Mouse (Mus musculus) liver, embryonic 14.5 days (tissue): ENCODE data around the gene Dpf2. TPM values are rescaled to one million over a fixed set of nuclear protein-coding genes. Genes with fewer than 3 reads are reported as not detected.

Experiments
- ATAC-seq: fragments of 200-750 bp; cut with Nextera tagmentation; 2 replicates; pipeline ENCODE4 v1.8.0; 2017; ENCODE audit warnings: moderate number of reproducible peaks, mild to moderate bottlenecking, moderate library complexity; ENCODE audit not compliant: insufficient read depth
- DNase-seq, 3 experiments: peaks; one replicate each; pipeline ENCODE4 v3.0.0-alpha.2; 2012 to 2013; ENCODE audit warnings: low read depth in 3 of 3, low spot score in 3 of 3
- H3K27ac ChIP-seq: fragments of 300-500 bp; sonication (generic); 2 replicates; pipeline ENCODE4 v1.5.1; 2014; ENCODE audit warnings: moderate library complexity, mild to moderate bottlenecking, control low read depth, inconsistent platforms
- H3K27me3 ChIP-seq: fragments of 300-500 bp; sonication (generic); 2 replicates; pipeline ENCODE4 v1.6.1; 2014; ENCODE audit warnings: mild to moderate bottlenecking, low read length, moderate library complexity; ENCODE audit not compliant: control insufficient read depth, insufficient read depth
- H3K36me3 ChIP-seq: fragments of 300-500 bp; sonication (generic); replicated peaks from 2 replicates; pipeline ENCODE4 v1.6.1; 2014; ENCODE audit warnings: low read depth; ENCODE audit not compliant: control insufficient read depth, insufficient read depth
- H3K4me1 ChIP-seq, 2 experiments: fragments of 200-500 bp in 1 of 2; fragments of 300-500 bp in 1 of 2; sonication (generic) in 1 of 2; replicated peaks; 2 replicates each; pipeline ENCODE4 v1.6.1; 2012 to 2014; ENCODE audit warnings: antibody characterized with exemption in 1 of 2, inconsistent platforms in 1 of 2, low read length in 1 of 2; ENCODE audit not compliant: control insufficient read depth in 2 of 2, insufficient read depth in 2 of 2
- H3K4me2 ChIP-seq: fragments of 300-500 bp; sonication (generic); 2 replicates; pipeline ENCODE4 v1.6.1; 2014; ENCODE audit warnings: low read depth, mild to moderate bottlenecking, control low read depth, moderate library complexity
- H3K4me3 ChIP-seq, 2 experiments: fragments of 200-500 bp in 1 of 2; fragments of 300-500 bp in 1 of 2; sonication (generic) in 1 of 2; 2 replicates each; pipeline ENCODE4 v1.5.1; 2012 to 2014; ENCODE audit warnings: low read depth in 2 of 2, low read length in 2 of 2, mild to moderate bottlenecking in 2 of 2, control low read depth in 1 of 2, inconsistent platforms in 1 of 2, moderate library complexity in 1 of 2; ENCODE audit not compliant: insufficient read depth in 1 of 2
- H3K9ac ChIP-seq: fragments of 300-500 bp; sonication (generic); replicated peaks from 2 replicates; pipeline ENCODE4 v1.6.1; 2014; ENCODE audit warnings: mild to moderate bottlenecking, control low read depth, moderate library complexity
- H3K9me3 ChIP-seq: fragments of 300-500 bp; sonication (generic); 2 replicates; pipeline ENCODE4 v1.6.1; 2016; ENCODE audit warnings: low read length, mixed read lengths; ENCODE audit not compliant: control insufficient read depth
- CTCF ChIP-seq: IDR thresholded peaks from 2 replicates; pipeline ENCODE4 v1.5.1; 2016; ENCODE audit warnings: antibody characterized with exemption, low read depth, control low read depth
- EP300 ChIP-seq: IDR thresholded peaks from 2 replicates; pipeline ENCODE4 v1.6.1; 2016; ENCODE audit warnings: antibody characterized with exemption, low read depth
- whole genome bisulfite sequencing: fragments of 180-500 bp; shearing (Covaris S2); extraction: QIAGEN DNeasy Blood & Tissue Kit; methylation state at CpG from one replicate; pipeline ENCODE4 v1.1.7; 2014; ENCODE audit not compliant: insufficient replicate concordance; 5-methylcytosine and 5-hydroxymethylcytosine counted together
- polyA plus RNA-seq, 2 experiments: library from polyadenylated mRNA; depleted of rRNA in 1 of 2; stranded (reverse) in 1 of 2; unstranded in 1 of 2; fragments of >200 nt; fragmentation: Nextera tagmentation in 1 of 2; extraction: Ambion mirVana in 1 of 2; gene quantifications; 2 replicates each; pipeline versions ENCODE4 v1.2.1 to v1.2.3; 2012 to 2014

Gene Dpf2
- polyA plus RNA-seq (2012; rRNA removed) (35.3 and 36.0 TPM in 2 replicates), polyA plus RNA-seq (2014; fragmentation: Nextera tagmentation; extraction: Ambion mirVana) (45.1 and 54.5 TPM in 2 replicates)

GRCm38 (mm10) chr19:5913007-5913719, at the start of gene Dpf2:
Gene Dpf2 (minus strand): TSS chr19:5913010.
- no peaks in the 10 kb centered on the region for H3K27me3 ChIP-seq
- DNase-seq (peak in 1 of 3 experiments; percentile 52), ATAC-seq (peak; percentile 51)
- H3K4me3 ChIP-seq: peak within 1 kb of the TSS; percentile 97 to 99
- H3K9me3 ChIP-seq: no peaks in the 10 kb centered on the region
- H3K27ac ChIP-seq: peak within 1 kb of the TSS; percentile 80
- peak within 1 kb of the TSS; percentile 99 for H3K9ac ChIP-seq
- WGBS: 6% methylated on average over 13 of the region's 13 CpGs
- TF ChIP-seq EP300: no peak
- TF ChIP-seq CTCF: no peak
- peaks cover 12% of the 10 kb centered on the region for H3K36me3 ChIP-seq
- H3K4me1 ChIP-seq: peaks cover 20 to 29% of the 10 kb centered on the region in 2 experiments
- H3K4me2 ChIP-seq: peak within 1 kb of the TSS; percentile 94

DNA sequence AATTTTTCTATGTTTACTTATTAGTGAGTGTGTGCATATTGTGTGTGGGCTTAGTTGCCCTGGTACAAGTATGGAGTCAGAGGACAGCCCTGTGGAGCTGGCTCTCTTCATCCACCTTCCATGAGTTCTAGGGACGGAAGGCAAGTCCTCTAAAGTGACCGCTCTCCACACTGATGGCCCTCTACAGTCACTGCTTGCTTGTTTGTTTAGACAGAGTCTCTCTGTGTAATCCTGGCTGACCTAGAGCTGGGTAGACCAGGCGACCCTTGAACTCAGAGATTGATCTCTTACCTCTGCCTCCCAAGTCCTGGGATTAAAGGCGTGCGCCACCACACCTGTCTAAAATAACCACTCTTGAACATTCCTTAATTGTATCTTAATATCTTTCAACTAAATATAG, 44.6 kb upstream of the Dpf2 start:
- ATAC-seq: peak; percentile 30; the same call in 1 of the 2 replicates
- no peak overlapping the region for H3K27ac ChIP-seq
- WGBS: 80% methylated on average over 5 of the region's 5 CpGs

GRCm38 (mm10) chr19:5956685-5957084, 43.9 kb upstream of the Dpf2 start:
- peaks cover 0 to 2% of the 10 kb centered on the region in 2 experiments; a peak in 2 of 4 replicates for H3K4me1 ChIP-seq
- H3K9me3 ChIP-seq: no peaks in the 10 kb centered on the region
- H3K4me2 ChIP-seq: no peak overlapping the region
- DNase-seq (peak; percentile 60 to 68 (median 63)), ATAC-seq (peak; percentile 57; the same call in 1 of the 2 replicates)
- no peaks in the 10 kb centered on the region for H3K27me3 ChIP-seq
- 19% methylated on average over 3 of the region's 3 CpGs for WGBS
- H3K36me3 ChIP-seq: peaks cover 89% of the 10 kb centered on the region
- H3K27ac ChIP-seq: no peak overlapping the region
- H3K4me3 ChIP-seq: no peak overlapping the region
- TF ChIP-seq EP300: no peak
- peak; percentile 93 for TF ChIP-seq CTCF
- H3K9ac ChIP-seq: no peak overlapping the region

More for the DNA sequence above, 44.6 kb upstream of the Dpf2 start:
- TF ChIP-seq CTCF: no peak
- TF ChIP-seq EP300: no peak
- H3K36me3 ChIP-seq: peaks cover 85% of the 10 kb centered on the region
- no peak overlapping the region for H3K4me2 ChIP-seq
- H3K9me3 ChIP-seq: no peaks in the 10 kb centered on the region
- peaks cover 2% of the 10 kb centered on the region in 2 experiments; a peak in 3 of 4 replicates for H3K4me1 ChIP-seq
- H3K4me3 ChIP-seq: no peak overlapping the region
- H3K9ac ChIP-seq: no peak overlapping the region
- H3K27me3 ChIP-seq: no peaks in the 10 kb centered on the region
- no peak for DNase-seq

DNA sequence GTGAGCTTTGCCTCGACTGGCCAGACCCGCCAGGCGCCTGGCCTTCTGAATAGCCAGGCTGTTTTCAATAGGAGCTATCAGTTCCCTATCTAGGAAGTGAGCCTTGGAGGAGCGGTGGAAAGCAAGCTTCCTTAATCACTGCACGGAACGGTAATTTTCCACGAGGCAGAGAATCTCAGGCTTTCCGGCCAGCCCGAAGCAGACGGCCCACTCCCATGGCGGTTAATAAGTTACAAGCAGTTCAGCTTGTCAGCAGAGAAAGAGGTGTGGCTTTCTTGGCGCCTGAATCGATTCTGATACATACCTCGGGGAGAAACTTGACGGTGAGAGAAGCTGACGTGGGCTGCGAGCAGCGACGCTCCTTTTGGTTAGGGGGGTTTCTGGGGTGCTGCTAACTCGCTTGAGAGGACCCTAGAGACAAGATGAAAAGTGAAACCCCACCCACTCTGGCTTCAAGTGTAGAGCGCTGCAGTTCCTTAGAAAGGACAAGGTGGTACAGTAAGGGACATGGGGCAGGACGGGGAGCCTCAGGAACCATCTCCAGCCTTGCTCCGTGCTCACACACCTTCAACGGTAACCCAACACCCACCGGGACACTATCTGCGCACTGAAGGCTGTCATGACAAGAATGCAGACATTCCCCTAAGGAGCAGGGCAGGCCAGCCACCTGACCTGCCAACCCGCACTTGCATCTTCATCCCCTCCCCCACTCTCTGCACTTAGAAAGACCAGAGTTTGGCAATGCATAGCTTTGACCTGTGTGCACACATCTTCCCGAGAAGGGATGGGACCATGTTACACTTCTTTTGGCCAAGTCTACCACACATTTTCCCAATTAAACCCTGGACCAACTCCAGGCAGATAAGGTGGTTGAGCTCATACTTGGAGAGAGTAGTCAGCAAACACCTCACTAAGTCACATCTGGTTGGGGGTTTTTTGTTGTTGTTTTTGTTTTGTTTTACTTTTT, 43.2 kb upstream of the Dpf2 start:
- Histone ChIP-seq H3K4me2 (peak overlapping the region; percentile 29), H3K9me3 (no peaks in the 10 kb centered on the region), H3K4me1 (peaks cover 0 to 2% of the 10 kb centered on the region in 2 experiments; a peak in 2 of 4 replicates), H3K36me3 (peaks cover 90% of the 10 kb centered on the region), H3K27ac (no peak overlapping the region), H3K27me3 (no peaks in the 10 kb centered on the region), H3K4me3 (no peak overlapping the region), H3K9ac (no peak overlapping the region)
- 77% methylated on average over 28 of the region's 28 CpGs for WGBS
- DNase-seq (no peak), ATAC-seq (no peak)
- TF ChIP-seq EP300 (no peak), CTCF (no peak)
